Mouse (Mus musculus): ENCODE results near the gene Pask.

GRCm38 (mm10) chr1:93275561-93275960, 67.7 kb downstream of the Pask start:
- TF ChIP-seq POLR2A (IDR thresholded peaks at IDR 0.05; ENCODE audit: low read depth, low read length) (no peak), CTCF (IDR thresholded peaks at IDR 0.05; ENCODE audit: extremely low read depth, insufficient read length, insufficient replicate concordance, low read depth, low read length) (no peak)

All from small intestine, adult 2 months (tissue).